Mouse (Mus musculus) gastrocnemius, postnatal 36 days (tissue): ENCODE data around the gene Defa33. TPM values are rescaled to one million over a fixed set of nuclear protein-coding genes. Genes with fewer than 3 reads are reported as not detected.
"Not testable (repeated sequence)": the region's sequence is repeated elsewhere in the genome, so short reads cannot be mapped to it uniquely, and the experiment has no call there.

Source experiments
- DNase-seq, 2 experiments: peaks; one replicate each; pipeline ENCODE4 v3.0.0; 2022
- intact Hi-C: fragments of 180-260 bp; cut with DNase I; formaldehyde crosslinking; loops from one replicate; pipeline ENCODE4 v1.15.1; 2025
- long read RNA-seq, 2 experiments: library from polyadenylated mRNA; stranded (forward); transcript quantifications; one replicate each; pipeline ENCODE4 v2.0.0; 2021
- total RNA-seq, 2 experiments: library from RNA; stranded (reverse); gene quantifications; 2 replicates each; pipeline ENCODE4 v1.2.3; 2021

Defa33 gene
- not detected for total RNA-seq
- long read RNA-seq, experiment 1, result 0 reads
- long read RNA-seq, experiment 2, result 0 reads

GRCm38 (mm10) chr8:21391511-21391910 is at the start of gene Defa33:
Gene Defa33, plus strand, starts transcription at chr8:21391811.
- intact Hi-C loops, DNase-seq: not testable (repeated sequence)

- intact Hi-C loops, DNase-seq: not testable (repeated sequence)
These were observed 13.4 kb upstream of the Defa33 start, which contains the start of gene Defa2 for GRCm38 (mm10) chr8:21378215-21378614. Gene Defa2, plus strand, starts transcription at chr8:21378515.

DNA sequence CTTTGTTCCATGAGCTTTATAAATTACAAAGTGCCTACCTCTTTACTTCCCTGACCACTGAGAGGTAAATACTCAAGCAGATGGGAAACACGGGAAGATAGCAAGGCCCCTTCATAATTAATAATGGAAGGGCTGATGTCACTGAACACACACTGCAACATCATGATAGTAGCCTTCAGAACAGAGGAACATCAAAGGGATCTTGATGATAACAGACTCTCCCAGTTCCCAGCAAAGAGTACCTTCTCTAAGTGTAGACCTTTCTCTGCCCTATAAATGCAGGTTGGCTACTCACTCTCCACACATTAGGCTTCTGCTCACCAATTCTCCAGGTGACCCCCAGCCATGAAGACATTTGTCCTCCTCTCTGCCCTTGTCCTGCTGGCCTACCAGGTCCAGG is 35.5 kb downstream of the Defa33 start, which contains the start of gene Defa36:
TSS of gene Defa36 (plus strand) at position 301 of the 400 bp plus-strand sequence.
- intact Hi-C loops, DNase-seq: not testable (repeated sequence)

Other genes with a start within 250 kb of the Defa33 start
- gene Defa22, start 229.5 kb upstream of the Defa33 start, total RNA-seq, result not detected
- gene Defa31, start 200.2 kb upstream of the Defa33 start, total RNA-seq, result not detected
- gene Gm15293, start 190.2 kb upstream of the Defa33 start, total RNA-seq, result not detected
- not detected for gene Gm15292, start 142.1 kb upstream of the Defa33 start, total RNA-seq
- gene Defa27, start 76.3 kb upstream of the Defa33 start, total RNA-seq, result not detected
- gene Defa29, start 64.8 kb upstream of the Defa33 start, total RNA-seq, result not detected
- gene Defa2, start 13.3 kb upstream of the Defa33 start, total RNA-seq, result not detected
- not detected for gene Defa36, start 35.6 kb downstream of the Defa33 start, total RNA-seq
- not detected for gene Gm7849, start 64.7 kb downstream of the Defa33 start, total RNA-seq
- not detected for gene Defa20, start 117.4 kb downstream of the Defa33 start, total RNA-seq
- not detected for gene Defa32, start 137.2 kb downstream of the Defa33 start, total RNA-seq
- not detected for gene Defa37, start 173.6 kb downstream of the Defa33 start, total RNA-seq
- gene Defa28, start 191.2 kb downstream of the Defa33 start, total RNA-seq, result not detected
- not detected for gene Gm7861, start 202.7 kb downstream of the Defa33 start, total RNA-seq
- gene Defa26, start 226.4 kb downstream of the Defa33 start, total RNA-seq, result not detected